Mouse (Mus musculus): ENCODE data around the gene Tmem63b. TPM values are rescaled to one million over a fixed set of nuclear protein-coding genes. Genes with fewer than 3 reads are reported as not detected.

The Tmem63b gene
- polyA plus RNA-seq, 1 experiment from 2014 or later: 46.9 TPM

GRCm38 (mm10) chr17:45726249-45726648, 39.5 kb upstream of the Tmem63b start:
- Histone ChIP-seq H3K27me3 (ENCODE audit: poor library complexity, severe bottlenecking) (peaks cover 25% of the 10 kb centered on the region), H3K9me3 (no peaks in the 10 kb centered on the region; the same call in 1 of the 2 replicates), H3K4me3 (no peak overlapping the region), H3K36me3 (replicated peaks) (no peaks in the 10 kb centered on the region), H3K27ac (peak overlapping the region; percentile 76), H3K4me1 (peaks cover 74% of the 10 kb centered on the region)
- DNase-seq (ENCODE audit: extremely low spot score, low spot score): no peak
- WGBS: 70% methylated on average over 7 of the region's 7 CpGs

GRCm38 (mm10) chr17:45724574-45724921, 37.8 kb upstream of the Tmem63b start:
- Histone ChIP-seq H3K27me3 (ENCODE audit: poor library complexity, severe bottlenecking) (peaks cover 11% of the 10 kb centered on the region; the same call in 1 of the 2 replicates), H3K9me3 (no peaks in the 10 kb centered on the region; the same call in 1 of the 2 replicates), H3K27ac (peak overlapping the region; percentile 92), H3K4me1 (peaks cover 57% of the 10 kb centered on the region), H3K4me3 (peak overlapping the region; percentile 61; the same call in 1 of the 2 replicates), H3K36me3 (replicated peaks) (no peaks in the 10 kb centered on the region)
- no peak for DNase-seq (ENCODE audit: extremely low spot score, low spot score)
- 83% methylated on average over 10 of the region's 10 CpGs for WGBS

DNA sequence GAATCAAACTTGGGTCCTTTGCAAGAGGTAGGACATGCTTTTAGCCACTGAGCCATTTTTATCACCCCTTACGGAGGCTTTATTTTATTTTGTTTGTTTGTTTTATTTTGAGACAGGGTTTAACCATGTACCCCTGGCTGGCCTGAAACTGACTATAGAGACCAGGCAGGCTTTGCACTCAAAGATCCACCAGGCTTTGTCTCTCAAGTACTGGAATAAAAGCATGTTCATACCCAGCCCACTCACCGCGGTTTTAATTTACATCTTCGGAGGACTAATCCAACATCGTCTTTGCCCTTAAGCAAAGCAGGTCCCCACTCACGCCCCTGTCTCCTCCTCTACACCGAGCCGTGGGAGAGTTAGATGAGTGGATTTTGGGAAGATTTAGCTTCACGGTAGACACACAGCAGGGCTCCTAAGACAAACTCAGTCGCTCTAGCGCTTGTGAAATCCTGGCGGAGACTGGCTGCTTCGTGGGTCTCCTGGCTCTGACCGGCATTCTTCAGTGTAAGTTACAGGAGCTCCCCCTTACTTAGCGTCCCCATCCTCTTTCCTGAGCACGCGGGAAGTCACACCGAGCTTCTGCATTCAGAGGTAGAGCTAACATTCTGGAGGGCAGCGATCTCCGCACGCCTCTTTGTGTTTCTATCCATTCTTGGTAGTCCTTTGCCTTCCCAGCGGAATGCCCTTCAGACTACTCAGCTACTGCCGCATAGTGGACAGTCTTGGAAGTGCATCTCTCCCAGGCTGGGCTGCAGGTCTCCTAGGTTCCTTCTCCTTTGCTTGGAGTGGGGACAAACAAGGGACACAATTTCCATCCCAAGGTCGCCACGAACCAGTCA, 37.2 kb upstream of the Tmem63b start:
- no peaks in the 10 kb centered on the region for H3K36me3 ChIP-seq (replicated peaks)
- H3K4me3 ChIP-seq: peak overlapping the region; percentile 61
- 5% methylated on average over 25 of the region's 25 CpGs for WGBS
- H3K4me1 ChIP-seq: peaks cover 51% of the 10 kb centered on the region
- no peaks in the 10 kb centered on the region; the same call in 1 of the 2 replicates for H3K9me3 ChIP-seq
- DNase-seq (ENCODE audit: extremely low spot score, low spot score): peak; percentile 91
- peak overlapping the region; percentile 92 for H3K27ac ChIP-seq
- H3K27me3 ChIP-seq (ENCODE audit: poor library complexity, severe bottlenecking): peaks cover 8% of the 10 kb centered on the region; the same call in 1 of the 2 replicates

DNA sequence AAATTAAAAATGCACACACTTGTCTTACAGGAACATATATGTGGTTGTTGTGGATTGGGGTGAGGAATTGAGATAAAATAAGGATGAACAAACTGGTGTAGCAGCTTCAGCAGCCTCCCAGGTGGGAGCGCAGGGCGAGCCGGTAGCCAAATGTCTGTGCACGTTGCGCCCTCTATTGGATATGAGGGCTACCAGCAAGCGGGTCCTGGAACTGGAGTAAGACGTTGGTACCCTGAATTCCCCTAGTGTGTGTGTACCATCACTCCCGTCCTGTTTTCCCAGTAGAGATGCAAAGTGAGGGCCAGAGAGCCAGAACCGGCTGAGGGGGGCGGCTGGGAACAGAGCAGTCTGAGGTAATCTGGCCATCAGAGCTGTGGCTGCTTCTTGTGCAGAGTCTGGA, 31.6 kb upstream of the Tmem63b start:
- Histone ChIP-seq H3K4me3 (no peak overlapping the region), H3K36me3 (replicated peaks) (no peaks in the 10 kb centered on the region), H3K27me3 (ENCODE audit: poor library complexity, severe bottlenecking) (peaks cover 2% of the 10 kb centered on the region; the same call in 1 of the 2 replicates), H3K4me1 (peaks cover 17% of the 10 kb centered on the region), H3K9me3 (no peaks in the 10 kb centered on the region; the same call in 1 of the 2 replicates), H3K27ac (no peak overlapping the region)
- WGBS: 9% methylated on average over 10 of the region's 10 CpGs
- peak; percentile 43 for DNase-seq (ENCODE audit: extremely low spot score, low spot score)

DNA sequence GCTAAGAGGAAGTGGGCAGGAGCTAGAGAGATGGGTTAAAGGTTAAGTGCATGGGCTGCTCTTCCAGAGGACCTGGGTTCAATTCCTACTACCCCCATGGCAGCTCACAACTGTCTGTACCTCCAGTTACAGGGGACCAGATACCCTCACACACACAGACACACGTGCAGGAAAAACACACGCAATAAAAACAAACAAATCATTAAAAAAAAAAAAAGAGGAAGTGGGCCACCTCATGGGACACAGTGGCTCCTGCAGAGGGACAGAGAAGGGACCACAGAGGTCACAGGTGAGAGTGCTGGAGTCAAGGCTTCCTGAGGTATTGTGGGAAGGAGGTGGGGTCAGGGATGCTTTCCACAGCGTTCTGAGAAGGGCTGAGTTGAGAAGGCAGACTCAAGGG, 24.8 kb upstream of the Tmem63b start:
- 76% methylated on average over 3 of the region's 3 CpGs for WGBS
- Histone ChIP-seq H3K27me3 (ENCODE audit: poor library complexity, severe bottlenecking) (no peaks in the 10 kb centered on the region), H3K27ac (no peak overlapping the region), H3K4me3 (no peak overlapping the region), H3K36me3 (replicated peaks) (no peaks in the 10 kb centered on the region), H3K9me3 (no peaks in the 10 kb centered on the region), H3K4me1 (0 out of 2 replicates have a peak, but pooled peaks cover under 1% of the 10 kb centered on the region)
- DNase-seq (ENCODE audit: extremely low spot score, low spot score): no peak

- H3K4me3 ChIP-seq: no peak overlapping the region
- 84% methylated on average over 8 of the region's 8 CpGs for WGBS
- no peaks in the 10 kb centered on the region for H3K9me3 ChIP-seq
- no peaks in the 10 kb centered on the region for H3K27me3 ChIP-seq (ENCODE audit: poor library complexity, severe bottlenecking)
- DNase-seq (ENCODE audit: extremely low spot score, low spot score): no peak
- H3K27ac ChIP-seq: no peak overlapping the region
- H3K4me1 ChIP-seq: no peaks in the 10 kb centered on the region
- H3K36me3 ChIP-seq (replicated peaks): no peaks in the 10 kb centered on the region
These were observed 23.7 kb upstream of the Tmem63b start for GRCm38 (mm10) chr17:45710407-45710806.

- Histone ChIP-seq H3K4me3 (no peak overlapping the region), H3K27ac (no peak overlapping the region), H3K9me3 (no peaks in the 10 kb centered on the region), H3K36me3 (replicated peaks) (no peaks in the 10 kb centered on the region), H3K4me1 (no peaks in the 10 kb centered on the region), H3K27me3 (ENCODE audit: poor library complexity, severe bottlenecking) (no peaks in the 10 kb centered on the region)
- WGBS: 66% methylated on average over 3 of the region's 3 CpGs
- no peak for DNase-seq (ENCODE audit: extremely low spot score, low spot score)
These were observed 23.1 kb upstream of the Tmem63b start for GRCm38 (mm10) chr17:45709829-45710228.

- Histone ChIP-seq H3K27ac (no peak overlapping the region), H3K4me1 (no peaks in the 10 kb centered on the region), H3K4me3 (no peak overlapping the region), H3K9me3 (no peaks in the 10 kb centered on the region), H3K27me3 (ENCODE audit: poor library complexity, severe bottlenecking) (no peaks in the 10 kb centered on the region), H3K36me3 (replicated peaks) (no peaks in the 10 kb centered on the region)
- 86% methylated on average over 8 of the region's 8 CpGs for WGBS
- no peak for DNase-seq (ENCODE audit: extremely low spot score, low spot score)
These were observed 21.5 kb upstream of the Tmem63b start for GRCm38 (mm10) chr17:45708179-45708578.

DNA sequence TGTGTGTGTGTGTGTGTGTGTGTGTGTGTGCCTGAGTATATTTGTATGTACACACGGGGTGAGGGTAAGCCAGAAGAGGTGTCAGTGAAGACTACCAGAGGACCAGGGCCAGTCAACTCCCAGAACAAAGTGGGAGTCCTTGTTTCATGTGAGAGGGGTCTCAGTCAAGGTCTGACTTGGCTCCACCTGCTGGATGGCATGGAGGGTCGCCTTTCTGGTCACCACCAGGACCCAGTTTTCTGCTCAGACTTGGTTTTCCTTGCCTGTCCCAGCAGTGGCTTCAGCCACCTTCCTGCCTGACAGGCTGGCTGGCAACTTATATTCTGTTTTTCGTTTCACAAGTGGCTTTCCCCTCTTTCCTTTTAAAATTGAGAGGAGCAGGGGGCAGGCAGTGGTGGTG, 20.7 kb upstream of the Tmem63b start:
- no peaks in the 10 kb centered on the region for H3K27me3 ChIP-seq (ENCODE audit: poor library complexity, severe bottlenecking)
- no peaks in the 10 kb centered on the region for H3K4me1 ChIP-seq
- H3K27ac ChIP-seq: no peak overlapping the region
- H3K9me3 ChIP-seq: no peaks in the 10 kb centered on the region
- WGBS: 44% methylated on average over 3 of the region's 3 CpGs
- no peak for DNase-seq (ENCODE audit: extremely low spot score, low spot score)
- no peak overlapping the region for H3K4me3 ChIP-seq
- no peaks in the 10 kb centered on the region for H3K36me3 ChIP-seq (replicated peaks)

GRCm38 (mm10) chr17:45706796-45707195, 20.1 kb upstream of the Tmem63b start:
- Histone ChIP-seq H3K36me3 (replicated peaks) (no peaks in the 10 kb centered on the region), H3K4me3 (no peak overlapping the region), H3K9me3 (no peaks in the 10 kb centered on the region), H3K27ac (no peak overlapping the region), H3K4me1 (no peaks in the 10 kb centered on the region), H3K27me3 (ENCODE audit: poor library complexity, severe bottlenecking) (no peaks in the 10 kb centered on the region)
- 81% methylated on average over 5 of the region's 5 CpGs for WGBS
- DNase-seq (ENCODE audit: extremely low spot score, low spot score): no peak

DNA sequence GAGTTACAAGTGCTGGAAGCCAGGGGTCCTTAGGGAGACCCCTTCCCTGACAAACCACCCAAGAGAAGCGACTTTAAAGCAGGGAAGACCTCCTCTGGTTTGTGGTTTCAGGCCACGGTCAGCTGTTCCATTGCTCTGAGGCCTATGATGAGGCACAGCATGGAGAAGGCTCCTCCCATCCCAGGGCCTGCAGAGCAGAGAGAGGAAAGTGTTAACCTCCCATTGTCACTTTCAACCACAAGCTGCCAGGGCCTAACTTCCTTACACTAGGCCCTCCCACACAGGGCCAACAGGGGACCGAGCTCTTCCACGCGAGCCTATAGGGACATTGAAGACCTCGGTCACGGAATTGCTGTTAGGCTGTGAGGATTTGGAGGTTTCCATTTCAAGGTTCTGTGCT, 16.5 kb upstream of the Tmem63b start:
- no peaks in the 10 kb centered on the region for H3K27me3 ChIP-seq (ENCODE audit: poor library complexity, severe bottlenecking)

GRCm38 (mm10) chr17:45702254-45702653, 15.5 kb upstream of the Tmem63b start:
- Histone ChIP-seq H3K4me1 (peaks cover 16% of the 10 kb centered on the region), H3K9me3 (no peaks in the 10 kb centered on the region), H3K27me3 (ENCODE audit: poor library complexity, severe bottlenecking) (no peaks in the 10 kb centered on the region), H3K4me3 (no peak overlapping the region), H3K36me3 (replicated peaks) (peaks cover 17% of the 10 kb centered on the region), H3K27ac (no peak overlapping the region)
- WGBS: 72% methylated on average over 4 of the region's 4 CpGs
- DNase-seq (ENCODE audit: extremely low spot score, low spot score): no peak

More for the DNA sequence above, 16.5 kb upstream of the Tmem63b start:
- Histone ChIP-seq H3K27ac (no peak overlapping the region), H3K36me3 (replicated peaks) (peaks cover 9% of the 10 kb centered on the region), H3K9me3 (no peaks in the 10 kb centered on the region), H3K4me1 (peaks cover 16% of the 10 kb centered on the region), H3K4me3 (no peak overlapping the region)
- no peak for DNase-seq (ENCODE audit: extremely low spot score, low spot score)
- WGBS: 72% methylated on average over 7 of the region's 7 CpGs

- WGBS: 79% methylated on average over 9 of the region's 9 CpGs
- no peaks in the 10 kb centered on the region for H3K27me3 ChIP-seq (ENCODE audit: poor library complexity, severe bottlenecking)
These were observed 14.5 kb upstream of the Tmem63b start for GRCm38 (mm10) chr17:45701236-45701591.

More at GRCm38 (mm10) chr17:45701236-45701591, 14.5 kb upstream of the Tmem63b start:
- no peak for DNase-seq (ENCODE audit: extremely low spot score, low spot score)
- Histone ChIP-seq H3K27ac (peak overlapping the region; percentile 33; the same call in 1 of the 2 replicates), H3K9me3 (no peaks in the 10 kb centered on the region), H3K4me3 (no peak overlapping the region), H3K36me3 (replicated peaks) (peaks cover 26% of the 10 kb centered on the region), H3K4me1 (peaks cover 16% of the 10 kb centered on the region)

All from forebrain, embryonic 10.5 days (tissue).